Mouse (Mus musculus) midbrain, postnatal 0 days (tissue): Measurements from ENCODE around the gene Rbm46. TPM values are rescaled to one million over a fixed set of nuclear protein-coding genes. Genes with fewer than 3 reads are reported as not detected.

Source experiments
- ATAC-seq: fragments of 200-750 bp; cut with Nextera tagmentation; 2 replicates; pipeline ENCODE4 v1.8.0; 2017; ENCODE audit warnings: moderate number of reproducible peaks, mild to moderate bottlenecking, moderate TSS enrichment, moderate library complexity; ENCODE audit not compliant: low FRiP score
- DNase-seq: peaks from one replicate; pipeline ENCODE4 v3.0.0-alpha.2; 2015; ENCODE audit warnings: low spot score
- H3K27ac ChIP-seq: fragments of 300-500 bp; sonication (generic); 2 replicates; pipeline ENCODE4 v1.5.1; 2014; ENCODE audit warnings: low read depth, mild to moderate bottlenecking, low read length, mixed read lengths
- H3K27me3 ChIP-seq: fragments of 300-500 bp; sonication (generic); 2 replicates; pipeline ENCODE4 v1.6.1; 2014; ENCODE audit warnings: low read length, control low read depth, mixed read lengths; ENCODE audit not compliant: insufficient read depth
- H3K36me3 ChIP-seq: fragments of 300-500 bp; sonication (generic); 2 replicates; pipeline ENCODE4 v1.6.1; 2014; ENCODE audit warnings: low read length, control low read depth, mixed read lengths; ENCODE audit not compliant: insufficient read depth
- H3K4me1 ChIP-seq: fragments of 300-500 bp; sonication (generic); 2 replicates; pipeline ENCODE4 v1.6.1; 2014; ENCODE audit warnings: mild to moderate bottlenecking, control low read depth, antibody characterized with exemption, low read length, mixed read lengths; ENCODE audit not compliant: insufficient read depth
- H3K4me2 ChIP-seq: fragments of 300-500 bp; sonication (generic); 2 replicates; pipeline ENCODE4 v1.6.1; 2014; ENCODE audit warnings: low read depth, mild to moderate bottlenecking, low read length, mixed read lengths; ENCODE audit not compliant: poor library complexity, severe bottlenecking
- H3K4me3 ChIP-seq: fragments of 300-500 bp; sonication (generic); 2 replicates; pipeline ENCODE4 v1.5.1; 2014; ENCODE audit warnings: low read depth, mild to moderate bottlenecking, low read length, moderate library complexity
- H3K9ac ChIP-seq: fragments of 300-500 bp; sonication (generic); replicated peaks from 2 replicates; pipeline ENCODE4 v1.6.1; 2014; ENCODE audit warnings: mild to moderate bottlenecking, low read length, moderate library complexity, mixed read lengths; ENCODE audit not compliant: poor library complexity, severe bottlenecking
- H3K9me3 ChIP-seq: fragments of 300-500 bp; sonication (generic); 2 replicates; pipeline ENCODE4 v1.6.1; 2016; ENCODE audit warnings: low read length, control low read depth
- CTCF ChIP-seq: IDR thresholded peaks from 2 replicates; pipeline ENCODE4 v1.5.1; 2016; ENCODE audit warnings: antibody characterized with exemption, mild to moderate bottlenecking
- WGBS: fragments of 180-500 bp; shearing (Covaris S2); extraction: QIAGEN DNeasy Blood & Tissue Kit; methylation state at CpG from one replicate; pipeline ENCODE4 v1.1.7; 2014; 5-methylcytosine and 5-hydroxymethylcytosine counted together
- polyA plus RNA-seq: library from polyadenylated mRNA; unstranded; fragments of >200 nt; fragmentation: Nextera tagmentation; extraction: Ambion mirVana; gene quantifications from 2 replicates; pipeline ENCODE4 v1.2.1, GENCODE M21; 2015
- total RNA-seq: library from RNA; depleted of rRNA; stranded (reverse); fragments of >200 nt; gene quantifications from 2 replicates; pipeline ENCODE4 v1.2.3, GENCODE M21; 2014; rRNA removed

Rbm46 gene
- total RNA-seq (0.05 and 1.2 TPM in 2 replicates), polyA plus RNA-seq (1.5 TPM in 2 replicates)

DNA sequence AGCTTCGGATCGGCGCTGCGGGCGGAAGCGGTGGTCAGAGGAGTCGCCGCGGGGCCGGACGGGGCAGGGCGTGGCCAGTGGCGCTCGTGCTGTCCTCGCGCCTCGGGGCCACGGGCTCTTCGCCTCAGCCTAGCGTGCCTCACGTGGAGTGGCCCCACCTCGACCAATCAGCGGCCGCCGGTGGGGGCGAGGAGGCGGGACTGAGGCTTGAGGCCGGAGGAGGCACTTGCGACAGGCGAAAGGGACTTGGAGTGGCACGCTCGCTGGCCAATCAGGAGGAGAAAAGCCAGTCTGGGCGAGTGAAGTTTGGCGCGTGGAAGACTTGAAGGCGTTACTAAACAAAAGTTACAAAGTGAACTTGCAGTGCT lies at the start of gene Rbm46:
Gene Rbm46 (minus strand): TSS at position 112 of the 368 bp plus-strand sequence.
- Histone ChIP-seq H3K9ac (no peak within 1 kb of the TSS), H3K36me3 (no peaks in the 10 kb centered on the region), H3K4me2 (peak within 1 kb of the TSS; percentile 49), H3K4me1 (peaks cover 6% of the 10 kb centered on the region; the same call in 1 of the 2 replicates), H3K27ac (no peak within 1 kb of the TSS), H3K9me3 (no peaks in the 10 kb centered on the region), H3K27me3 (peaks cover 18% of the 10 kb centered on the region), H3K4me3 (peak within 1 kb of the TSS; percentile 35)
- peak; percentile 78 for DNase-seq
- WGBS: 25% methylated on average over 36 of the region's 36 CpGs
- no peak for TF ChIP-seq CTCF
- peak; percentile 93 for ATAC-seq

GRCm38 (mm10) chr3:82915632-82916031 lies 39.3 kb upstream of the Rbm46 start:
- ATAC-seq: no peak
- DNase-seq: no peak
- Histone ChIP-seq H3K4me1 (no peaks in the 10 kb centered on the region), H3K36me3 (no peaks in the 10 kb centered on the region), H3K27ac (no peak overlapping the region), H3K27me3 (no peaks in the 10 kb centered on the region), H3K9ac (no peak overlapping the region), H3K9me3 (no peaks in the 10 kb centered on the region), H3K4me2 (no peak overlapping the region), H3K4me3 (no peak overlapping the region)
- no peak for TF ChIP-seq CTCF
- WGBS: 24% methylated on average over 1 of the region's 1 CpGs

DNA sequence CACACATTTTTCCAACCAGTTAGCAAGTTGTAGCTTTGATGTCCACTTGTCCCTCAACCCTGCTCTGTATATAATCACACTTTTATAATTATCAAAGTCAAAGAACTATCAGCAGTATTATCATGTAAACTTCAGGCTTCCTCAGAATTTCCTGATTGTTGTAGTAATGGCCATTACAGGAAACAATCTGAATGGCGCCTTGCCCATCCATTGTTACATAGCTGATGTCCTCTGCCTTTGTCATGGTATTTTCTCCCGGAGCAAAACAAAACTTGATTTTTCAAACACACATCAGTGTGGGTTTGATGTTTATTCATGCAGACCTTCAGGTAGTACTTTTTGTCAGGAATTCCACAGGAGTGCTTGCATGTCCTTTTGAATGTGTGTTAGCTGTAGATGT lies 32.4 kb upstream of the Rbm46 start:
- peaks cover 1% of the 10 kb centered on the region; the same call in 1 of the 2 replicates for H3K4me1 ChIP-seq
- no peak overlapping the region for H3K4me2 ChIP-seq
- 83% methylated on average over 2 of the region's 2 CpGs for WGBS
- ATAC-seq: no peak
- no peak for DNase-seq
- H3K27me3 ChIP-seq: peaks cover 10% of the 10 kb centered on the region; the same call in 1 of the 2 replicates
- no peak overlapping the region for H3K9ac ChIP-seq
- no peak overlapping the region for H3K27ac ChIP-seq
- H3K9me3 ChIP-seq: no peaks in the 10 kb centered on the region
- no peak overlapping the region for H3K4me3 ChIP-seq
- no peaks in the 10 kb centered on the region for H3K36me3 ChIP-seq
- no peak for TF ChIP-seq CTCF

DNA sequence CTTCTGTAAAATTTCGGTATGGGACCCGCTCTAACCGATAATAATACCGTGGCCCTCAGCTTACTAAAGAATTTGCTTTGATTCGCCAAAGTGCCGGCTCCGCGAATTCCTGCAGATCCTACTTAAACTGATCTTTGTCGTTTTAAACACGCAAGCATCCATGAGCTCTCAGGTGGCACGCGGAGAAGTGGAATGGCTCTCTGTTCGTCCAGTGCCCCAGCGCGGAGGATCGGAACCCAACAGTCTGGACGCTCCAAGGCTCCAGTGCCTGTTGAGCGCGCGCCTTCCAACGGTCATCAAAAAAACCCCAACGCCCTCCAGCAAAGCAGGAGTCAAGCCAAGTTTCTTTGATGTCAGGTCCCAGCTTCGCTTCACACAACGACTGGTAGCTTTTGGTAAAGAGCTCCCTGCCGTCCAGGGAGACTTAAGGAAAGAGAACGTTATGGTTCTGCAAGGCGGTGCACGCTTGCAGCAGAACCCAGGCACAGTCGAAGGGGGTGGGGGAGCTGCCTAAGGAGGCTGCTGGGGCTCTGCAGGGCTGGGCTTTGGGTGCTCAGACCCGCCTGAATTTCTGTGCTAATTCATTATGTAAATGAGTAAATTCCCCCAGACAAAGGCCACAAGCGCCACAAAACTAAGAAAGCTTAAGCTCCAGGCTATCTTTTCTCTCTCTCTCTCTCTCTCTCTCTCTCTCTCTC lies 28.1 kb upstream of the Rbm46 start:
- H3K36me3 ChIP-seq: no peaks in the 10 kb centered on the region
- ATAC-seq: no peak

DNA sequence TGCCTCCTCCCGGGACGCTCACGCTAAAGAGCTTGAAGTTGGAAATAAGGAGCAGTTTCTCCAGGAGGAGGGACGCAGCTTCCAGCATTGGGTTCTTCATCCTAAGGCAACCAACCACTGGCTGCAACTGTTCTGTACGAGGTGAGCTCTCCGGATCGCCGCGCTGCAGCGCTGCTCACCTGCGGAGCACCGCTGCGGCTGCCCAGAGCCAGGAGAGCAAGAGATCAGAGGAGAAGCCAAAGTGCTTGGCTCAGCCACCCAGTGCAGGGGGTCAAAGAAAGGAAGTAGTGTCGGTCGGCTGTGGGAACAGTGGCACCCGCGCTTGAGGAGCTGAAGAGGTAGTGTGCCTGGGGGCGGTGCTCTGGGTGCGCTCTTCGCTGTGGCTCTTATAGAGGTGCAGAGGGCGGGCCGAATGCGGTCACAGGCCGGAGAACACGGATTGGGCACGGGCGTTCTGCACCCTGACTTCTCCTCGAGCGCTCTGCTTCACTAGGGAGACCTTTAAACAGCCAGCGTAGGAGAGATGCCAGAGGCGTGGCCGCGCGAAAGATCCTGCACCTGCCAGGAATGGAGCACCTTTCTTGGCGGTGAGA lies 27.4 kb upstream of the Rbm46 start, which contains the start of gene Lrat:
Gene Lrat (minus strand): TSS at position 361 of the 593 bp plus-strand sequence.
- H3K9me3 ChIP-seq: no peaks in the 10 kb centered on the region
- no peaks in the 10 kb centered on the region for H3K36me3 ChIP-seq
- ATAC-seq (0 out of 2 replicates have a peak, but pooled peaks have one; percentile 20), DNase-seq (peak; percentile 1)
- peaks cover 18% of the 10 kb centered on the region; the same call in 1 of the 2 replicates for H3K27me3 ChIP-seq
- H3K4me1 ChIP-seq: peaks cover 5% of the 10 kb centered on the region; the same call in 1 of the 2 replicates
- no peak for TF ChIP-seq CTCF
- no peak within 1 kb of the TSS for H3K27ac ChIP-seq
- peak within 1 kb of the TSS; percentile 53 for H3K4me3 ChIP-seq
- H3K9ac ChIP-seq: peak within 1 kb of the TSS; percentile 44
- 1% methylated on average over 35 of the region's 35 CpGs for WGBS
- peak within 1 kb of the TSS; percentile 98 for H3K4me2 ChIP-seq

More for the DNA sequence above, 28.1 kb upstream of the Rbm46 start:
- WGBS: under 1% methylated on average over 31 of the region's 31 CpGs
- Histone ChIP-seq H3K4me1 (peaks cover 5% of the 10 kb centered on the region; the same call in 1 of the 2 replicates), H3K9ac (peak overlapping the region; percentile 44), H3K27ac (no peak overlapping the region), H3K4me2 (peak overlapping the region; percentile 98), H3K27me3 (peaks cover 18% of the 10 kb centered on the region; the same call in 1 of the 2 replicates), H3K9me3 (no peaks in the 10 kb centered on the region), H3K4me3 (peak overlapping the region; percentile 53)
- no peak for TF ChIP-seq CTCF
- DNase-seq: peak; percentile 2
